In the genomic region with DNA sequence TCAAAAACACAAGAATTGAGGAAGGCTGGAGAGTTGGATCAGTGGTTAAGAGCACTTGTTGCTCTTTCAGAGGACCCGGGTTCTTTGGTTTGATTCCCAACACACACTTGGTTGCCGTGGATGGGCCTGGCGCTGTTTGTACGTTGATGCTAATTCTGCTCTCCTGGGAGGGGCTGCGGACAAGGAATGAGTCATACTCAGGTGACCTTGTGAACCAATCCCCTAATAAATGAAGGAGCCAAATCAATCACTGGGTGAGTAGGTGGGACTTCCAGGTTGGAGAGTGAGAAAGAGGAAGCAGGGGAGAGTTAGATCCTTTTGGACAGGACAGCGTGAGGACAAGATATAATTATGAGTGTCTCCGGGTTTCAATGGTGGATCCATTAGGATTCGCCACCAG, we compare ENCODE assay signal across 18 mouse cellular contexts.
"Had no signal": no experiment of that assay in that cellular context is flagged by ENCODE, and none has a peak within 500 bp of the region (broad histone marks: within the 10 kb centered on the region; RNA-seq: fewer than 3 reads in every experiment).

No protein-coding gene starts in this region.

- H3K27me3 ChIP-seq: kidney, embryonic 15.5 days; neural tube, embryonic 12.5 days; neural tube, embryonic 15.5 days; stomach, embryonic 15.5 days had no signal

- H3K9ac ChIP-seq: kidney, embryonic 15.5 days; liver, embryonic 14.5 days; neural tube, embryonic 12.5 days; neural tube, embryonic 15.5 days; stomach, embryonic 15.5 days had no signal

- H3K4me3 ChIP-seq: kidney, embryonic 15.5 days; left cerebral cortex, adult 2 months; neural tube, embryonic 12.5 days; neural tube, embryonic 15.5 days; stomach, embryonic 15.5 days had no signal

- DNase-seq: kidney, adult 8-10 months; kidney, postnatal 10 days; kidney, postnatal 36 days; layer of hippocampus, postnatal 36 days; lung, adult 2 months; lung, postnatal 14 days; lung, postnatal 4 days; midbrain, embryonic 14.5 days; right cerebral cortex, postnatal 25 days; spleen, adult 18-20 months; thymus, postnatal 25 days had no signal

- H3K4me2 ChIP-seq: kidney, embryonic 15.5 days; midbrain, embryonic 11.5 days; neural tube, embryonic 12.5 days; neural tube, embryonic 15.5 days; stomach, embryonic 15.5 days had no signal

- H3K36me3 ChIP-seq: kidney, embryonic 15.5 days; neural tube, embryonic 12.5 days; neural tube, embryonic 15.5 days; stomach, embryonic 15.5 days had no signal

- H3K9me3 ChIP-seq: kidney, embryonic 15.5 days; neural tube, embryonic 12.5 days; neural tube, embryonic 15.5 days; stomach, embryonic 15.5 days had no signal

- H3K27ac ChIP-seq: kidney, embryonic 15.5 days; left cerebral cortex, adult 2 months; liver, embryonic 14.5 days; neural tube, embryonic 12.5 days; neural tube, embryonic 15.5 days; stomach, embryonic 15.5 days had no signal
